Mouse (Mus musculus) liver, embryonic 12.5 days (tissue): ENCODE data around the gene Mlec. TPM values are rescaled to one million over a fixed set of nuclear protein-coding genes. Genes with fewer than 3 reads are reported as not detected.
"Not testable (repeated sequence)": the region's sequence is repeated elsewhere in the genome, so short reads cannot be mapped to it uniquely, and the experiment has no call there.

Experiments used
- ATAC-seq: fragments of 200-750 bp; cut with Nextera tagmentation; 2 replicates; pipeline ENCODE4 v1.8.0; 2017; ENCODE audit warnings: moderate number of reproducible peaks, mild to moderate bottlenecking, moderate library complexity
- H3K27ac ChIP-seq: fragments of 300-500 bp; sonication (generic); 2 replicates; pipeline ENCODE4 v1.5.1; 2016; ENCODE audit warnings: mild to moderate bottlenecking
- H3K27me3 ChIP-seq: fragments of 300-500 bp; sonication (generic); replicated peaks from 2 replicates; pipeline ENCODE4 v1.6.1; 2016; ENCODE audit warnings: mild to moderate bottlenecking, moderate library complexity
- H3K36me3 ChIP-seq: fragments of 300-500 bp; sonication (generic); 2 replicates; pipeline ENCODE4 v1.6.1; 2016; ENCODE audit warnings: mild to moderate bottlenecking, moderate library complexity
- H3K4me1 ChIP-seq: fragments of 300-500 bp; sonication (generic); 2 replicates; pipeline ENCODE4 v1.6.1; 2016
- H3K4me2 ChIP-seq: fragments of 300-500 bp; sonication (generic); 2 replicates; pipeline ENCODE4 v1.6.1; 2016; ENCODE audit warnings: mild to moderate bottlenecking, moderate library complexity
- H3K4me3 ChIP-seq: fragments of 300-500 bp; sonication (generic); 2 replicates; pipeline ENCODE4 v1.5.1; 2016; ENCODE audit warnings: mild to moderate bottlenecking, moderate library complexity
- H3K9ac ChIP-seq: fragments of 300-500 bp; sonication (generic); 2 replicates; pipeline ENCODE4 v1.6.1; 2016; ENCODE audit warnings: mild to moderate bottlenecking, moderate library complexity
- H3K9me3 ChIP-seq: fragments of 300-500 bp; sonication (generic); replicated peaks from 2 replicates; pipeline ENCODE4 v1.6.1; 2016; ENCODE audit warnings: mild to moderate bottlenecking, moderate library complexity
- WGBS: fragments of 180-500 bp; shearing (Covaris S2); methylation state at CpG from one replicate; pipeline ENCODE4 v1.1.7; 2016; ENCODE audit not compliant: insufficient replicate concordance; 5-methylcytosine and 5-hydroxymethylcytosine counted together
- polyA plus RNA-seq: library from polyadenylated mRNA; unstranded; fragments of >200 nt; fragmentation: Nextera tagmentation; extraction: Ambion mirVana; gene quantifications from 2 replicates; pipeline ENCODE4 v1.2.1, GENCODE M21; 2016

The Mlec gene
- polyA plus RNA-seq, 1 experiment from 2014 or later: 46.8 TPM

DNA sequence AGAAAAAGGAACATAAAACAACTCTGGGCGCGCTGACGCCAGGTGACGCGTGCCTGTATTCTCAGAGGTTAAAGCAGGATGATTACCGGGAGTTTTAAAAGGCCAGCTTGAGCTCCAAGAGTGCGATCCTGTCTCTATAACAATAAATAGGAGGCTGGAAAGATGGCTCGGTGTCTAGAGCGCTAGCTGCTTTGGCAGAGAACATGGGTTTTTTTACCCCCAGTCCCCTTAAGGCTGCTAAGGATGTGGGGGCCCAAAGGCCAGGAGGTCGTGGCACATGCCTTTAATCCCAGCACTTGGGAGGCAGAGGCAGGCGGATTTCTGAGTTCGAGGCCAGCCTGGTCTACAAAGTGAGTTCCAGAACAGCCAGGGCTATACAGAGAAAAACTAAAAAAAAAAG is 1.2 kb upstream of the Mlec start:
- Histone ChIP-seq H3K9me3 (no peaks in the 10 kb centered on the region), H3K36me3 (no peaks in the 10 kb centered on the region), H3K27me3 (no peaks in the 10 kb centered on the region), H3K4me3 (peak overlapping the region; percentile 92), H3K27ac (peak overlapping the region; percentile 89), H3K4me1 (peaks cover 77% of the 10 kb centered on the region), H3K4me2 (peak overlapping the region; percentile 99), H3K9ac (peak overlapping the region; percentile 94)
- no peak for ATAC-seq
- 36% methylated on average over 12 of the region's 12 CpGs for WGBS

- peak overlapping the region; percentile 94 for H3K9ac ChIP-seq
- no peak for ATAC-seq
- peak overlapping the region; percentile 84 for H3K27ac ChIP-seq
- WGBS: 1% methylated on average over 26 of the region's 26 CpGs
- H3K4me2 ChIP-seq: peak overlapping the region; percentile 99
- H3K27me3 ChIP-seq: no peaks in the 10 kb centered on the region
- peak overlapping the region; percentile 92 for H3K4me3 ChIP-seq
- H3K4me1 ChIP-seq: peaks cover 85% of the 10 kb centered on the region
- H3K36me3 ChIP-seq: peaks cover 18% of the 10 kb centered on the region; the same call in 1 of the 2 replicates
- no peaks in the 10 kb centered on the region for H3K9me3 ChIP-seq
Measured at GRCm38 (mm10) chr5:115156933-115157589, 918 bp downstream of the Mlec start.

DNA sequence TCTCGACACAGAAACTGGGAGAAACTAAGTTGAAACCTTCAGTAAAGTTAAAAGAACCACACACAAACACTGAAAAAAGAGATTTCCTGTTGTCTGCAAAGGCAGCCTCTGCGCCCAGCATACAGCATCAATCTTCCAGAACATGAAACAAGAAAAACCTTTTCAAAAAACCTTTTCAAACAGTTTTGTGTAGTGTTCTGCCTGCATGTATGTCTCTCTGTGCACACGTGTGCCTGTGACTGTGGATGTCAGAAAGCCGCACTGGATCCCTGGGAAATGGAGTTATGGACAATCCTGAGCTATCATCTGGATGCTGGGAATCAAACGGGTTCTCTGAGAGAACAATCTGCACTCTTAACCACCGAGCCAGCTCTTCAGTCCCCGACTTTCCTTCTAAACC is 1.6 kb downstream of the Mlec start:
- WGBS: 29% methylated on average over 7 of the region's 7 CpGs
- Histone ChIP-seq H3K27ac (peak overlapping the region; percentile 68; the same call in 1 of the 2 replicates), H3K4me2 (peak overlapping the region; percentile 99), H3K9ac (peak overlapping the region; percentile 94; the same call in 1 of the 2 replicates), H3K4me3 (peak overlapping the region; percentile 92), H3K27me3 (no peaks in the 10 kb centered on the region), H3K4me1 (peaks cover 83% of the 10 kb centered on the region), H3K36me3 (peaks cover 23% of the 10 kb centered on the region; the same call in 1 of the 2 replicates), H3K9me3 (no peaks in the 10 kb centered on the region)
- no peak for ATAC-seq

- Histone ChIP-seq H3K4me2 (peak overlapping the region; percentile 99), H3K36me3 (peaks cover 28% of the 10 kb centered on the region), H3K9ac (peak overlapping the region; percentile 94), H3K27me3 (no peaks in the 10 kb centered on the region), H3K9me3 (no peaks in the 10 kb centered on the region), H3K4me3 (peak overlapping the region; percentile 92), H3K27ac (peak overlapping the region; percentile 68), H3K4me1 (peaks cover 77% of the 10 kb centered on the region)
- 11% methylated on average over 5 of the region's 5 CpGs for WGBS
- ATAC-seq: no peak
Measured at GRCm38 (mm10) chr5:115155831-115156230, 2.1 kb downstream of the Mlec start.

- Histone ChIP-seq H3K4me3 (peak overlapping the region; percentile 92), H3K4me2 (peak overlapping the region; percentile 99), H3K36me3 (peaks cover 35% of the 10 kb centered on the region), H3K27me3 (no peaks in the 10 kb centered on the region), H3K9me3 (no peaks in the 10 kb centered on the region), H3K27ac (peak overlapping the region; percentile 68), H3K9ac (peak overlapping the region; percentile 94), H3K4me1 (peaks cover 71% of the 10 kb centered on the region)
- WGBS: 25% methylated on average over 13 of the region's 13 CpGs
- ATAC-seq: no peak
Measured at GRCm38 (mm10) chr5:115155156-115155631, 2.8 kb downstream of the Mlec start.

GRCm38 (mm10) chr5:115152132-115152956 is 5.6 kb downstream of the Mlec start:
- Histone ChIP-seq H3K9ac (no peak overlapping the region), H3K4me1 (peaks cover 54% of the 10 kb centered on the region)
- no peak for ATAC-seq

GRCm38 (mm10) chr5:115151457-115151856 is 6.5 kb downstream of the Mlec start:
- Histone ChIP-seq H3K27ac (no peak overlapping the region), H3K36me3 (peaks cover 70% of the 10 kb centered on the region), H3K9me3 (no peaks in the 10 kb centered on the region), H3K4me1 (peaks cover 45% of the 10 kb centered on the region), H3K4me2 (no peak overlapping the region), H3K27me3 (no peaks in the 10 kb centered on the region), H3K4me3 (no peak overlapping the region), H3K9ac (no peak overlapping the region)
- no peak for ATAC-seq
- WGBS: 75% methylated on average over 13 of the region's 13 CpGs

More at GRCm38 (mm10) chr5:115152132-115152956, 5.6 kb downstream of the Mlec start:
- H3K4me2 ChIP-seq: no peak overlapping the region
- H3K36me3 ChIP-seq: peaks cover 61% of the 10 kb centered on the region
- no peak overlapping the region for H3K4me3 ChIP-seq
- H3K27ac ChIP-seq: no peak overlapping the region
- 54% methylated on average over 8 of the region's 8 CpGs for WGBS
- no peaks in the 10 kb centered on the region for H3K27me3 ChIP-seq
- no peaks in the 10 kb centered on the region for H3K9me3 ChIP-seq

DNA sequence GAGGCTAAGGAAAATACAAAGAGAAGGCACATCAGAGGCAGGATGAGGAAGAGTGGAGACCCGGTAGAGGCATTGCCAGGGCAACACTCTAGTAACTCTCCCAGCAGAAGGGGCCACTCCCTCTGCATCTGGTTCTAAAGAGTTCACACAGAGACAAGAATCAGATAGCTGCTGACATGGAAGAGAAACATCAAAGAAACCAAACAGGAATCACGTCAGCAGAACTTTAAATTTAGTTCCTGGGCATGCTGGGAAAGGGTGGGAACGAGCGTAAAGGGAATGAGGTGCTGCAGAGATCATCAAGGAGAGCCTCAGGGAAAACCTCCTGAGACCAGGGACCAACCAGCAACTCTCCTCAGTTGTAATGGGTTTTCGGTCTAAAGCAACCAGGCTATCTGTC is 7.0 kb downstream of the Mlec start:
- ATAC-seq: no peak
- no peaks in the 10 kb centered on the region for H3K9me3 ChIP-seq
- no peak overlapping the region for H3K4me2 ChIP-seq
- H3K27me3 ChIP-seq: no peaks in the 10 kb centered on the region
- WGBS: 82% methylated on average over 5 of the region's 5 CpGs
- no peak overlapping the region for H3K9ac ChIP-seq
- H3K4me3 ChIP-seq: no peak overlapping the region
- H3K27ac ChIP-seq: no peak overlapping the region
- H3K36me3 ChIP-seq: peaks cover 75% of the 10 kb centered on the region
- H3K4me1 ChIP-seq: peaks cover 40% of the 10 kb centered on the region

DNA sequence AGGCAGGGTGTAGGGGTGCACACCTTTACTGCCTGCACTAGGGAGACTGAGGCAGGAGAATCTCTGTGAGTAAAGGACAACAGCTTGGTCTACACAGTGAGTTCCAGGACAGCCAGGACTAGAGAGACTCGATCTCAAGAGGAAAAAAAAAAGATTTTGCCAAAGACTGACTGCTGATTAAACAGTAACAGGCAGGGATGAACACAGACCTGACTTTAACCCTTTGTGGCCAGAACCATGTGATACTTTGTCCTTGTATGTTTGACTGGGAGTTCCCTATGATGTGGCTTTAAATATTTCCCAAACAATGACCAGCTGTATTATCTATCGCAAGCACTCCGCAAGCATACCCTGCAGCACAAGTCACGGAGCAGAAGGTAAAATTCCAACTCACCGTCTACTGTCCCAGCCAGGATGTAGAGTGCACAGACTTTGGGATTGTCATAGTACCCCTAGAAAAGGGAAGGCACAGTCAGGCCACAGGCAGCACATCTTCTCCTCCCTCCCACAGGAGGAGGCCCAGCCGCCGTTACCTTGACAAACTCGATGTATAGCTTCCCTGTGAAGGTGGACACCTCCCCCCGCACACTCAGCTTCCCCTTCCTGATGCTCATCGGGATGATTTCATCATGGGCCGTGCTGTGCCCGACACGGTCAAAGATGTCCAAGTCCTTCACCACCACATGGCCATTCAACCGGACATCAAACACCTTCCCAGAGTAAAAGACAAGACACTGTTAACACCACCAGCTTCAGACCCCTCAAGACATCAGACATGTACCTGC is 8.1 kb downstream of the Mlec start:
- H3K36me3 ChIP-seq: peaks cover 86% of the 10 kb centered on the region
- WGBS: 82% methylated on average over 14 of the region's 14 CpGs
- no peak for ATAC-seq

GRCm38 (mm10) chr5:115148872-115149271 is 9.1 kb downstream of the Mlec start:
- H3K9ac ChIP-seq, ATAC-seq, H3K27me3 ChIP-seq, H3K4me2 ChIP-seq, H3K4me3 ChIP-seq, H3K27ac ChIP-seq, H3K9me3 ChIP-seq: not testable (repeated sequence)
- peaks cover 93% of the 10 kb centered on the region for H3K36me3 ChIP-seq
- peaks cover 19% of the 10 kb centered on the region for H3K4me1 ChIP-seq
- WGBS: no CpG with 5 or more reads among the region's 1 CpGs

More for the DNA sequence above, 8.1 kb downstream of the Mlec start:
- H3K9me3 ChIP-seq: no peaks in the 10 kb centered on the region
- peaks cover 29% of the 10 kb centered on the region for H3K4me1 ChIP-seq
- H3K4me2 ChIP-seq: no peak overlapping the region
- no peaks in the 10 kb centered on the region for H3K27me3 ChIP-seq
- H3K4me3 ChIP-seq: no peak overlapping the region
- H3K27ac ChIP-seq: no peak overlapping the region
- no peak overlapping the region for H3K9ac ChIP-seq

DNA sequence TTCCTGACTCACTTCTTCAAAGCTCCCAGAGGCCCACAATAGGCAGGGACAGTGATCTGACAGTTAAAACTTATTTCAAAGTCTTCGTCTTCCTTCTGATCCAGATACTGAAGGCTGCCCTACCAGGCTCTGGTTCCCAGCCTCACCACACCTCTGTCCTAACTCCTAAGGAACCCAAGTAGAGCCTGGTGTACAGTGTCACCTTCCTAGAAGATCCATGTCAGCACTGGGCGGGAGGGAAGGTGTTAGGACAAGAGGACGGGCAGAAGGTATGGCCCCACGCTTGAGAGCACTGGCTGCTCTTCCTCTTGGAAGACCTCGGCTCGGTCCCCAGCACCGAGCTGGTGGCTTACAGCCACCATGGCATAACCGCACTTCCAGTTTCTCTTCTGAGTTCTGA is 9.6 kb downstream of the Mlec start:
- no peak overlapping the region for H3K27ac ChIP-seq
- H3K4me3 ChIP-seq: no peak overlapping the region
- H3K9me3 ChIP-seq: no peaks in the 10 kb centered on the region
- no peaks in the 10 kb centered on the region for H3K27me3 ChIP-seq
- no peak overlapping the region for H3K9ac ChIP-seq
- WGBS: 88% methylated on average over 8 of the region's 8 CpGs
- ATAC-seq: no peak
- no peak overlapping the region for H3K4me2 ChIP-seq
- H3K36me3 ChIP-seq: peaks cover 90% of the 10 kb centered on the region
- H3K4me1 ChIP-seq: peaks cover 14% of the 10 kb centered on the region
